Mouse (Mus musculus) intestine, embryonic 14.5 days (tissue): Measurements from ENCODE around the gene Car1. TPM values are rescaled to one million over a fixed set of nuclear protein-coding genes. Genes with fewer than 3 reads are reported as not detected.
"Not testable (repeated sequence)": the region's sequence is repeated elsewhere in the genome, so short reads cannot be mapped to it uniquely, and the experiment has no call there.

Source experiments
- ATAC-seq: fragments of 200-750 bp; cut with Nextera tagmentation; replicated peaks from 2 replicates; pipeline ENCODE4 v1.8.0; 2017; ENCODE audit warnings: low read depth, moderate number of reproducible peaks, moderate TSS enrichment, moderate library complexity; ENCODE audit not compliant: low FRiP score, low TSS enrichment
- DNase-seq: peaks from one replicate; pipeline ENCODE4 v3.0.0-alpha.2; 2018; ENCODE audit warnings: low spot score
- H3K27ac ChIP-seq: fragments of 300-500 bp; sonication (generic); 2 replicates; pipeline ENCODE4 v1.5.1; 2014; ENCODE audit warnings: low read depth, mild to moderate bottlenecking, control low read depth
- H3K27me3 ChIP-seq: fragments of 300-500 bp; sonication (generic); replicated peaks from 2 replicates; pipeline ENCODE4 v1.6.1; 2014; ENCODE audit warnings: low read length, control low read depth; ENCODE audit not compliant: control insufficient read depth, insufficient read depth
- H3K36me3 ChIP-seq: fragments of 300-500 bp; sonication (generic); 2 replicates; pipeline ENCODE4 v1.6.1; 2014; ENCODE audit warnings: low read length, control low read depth; ENCODE audit not compliant: control insufficient read depth, insufficient read depth
- H3K4me1 ChIP-seq: fragments of 300-500 bp; sonication (generic); replicated peaks from 2 replicates; pipeline ENCODE4 v1.6.1; 2014; ENCODE audit warnings: low read length, control low read depth, mixed read lengths; ENCODE audit not compliant: control insufficient read depth, insufficient read depth
- H3K4me2 ChIP-seq: fragments of 300-500 bp; sonication (generic); 2 replicates; pipeline ENCODE4 v1.6.1; 2014; ENCODE audit warnings: low read length
- H3K4me3 ChIP-seq: fragments of 300-500 bp; sonication (generic); 2 replicates; pipeline ENCODE4 v1.5.1; 2014; ENCODE audit warnings: low read depth, low read length, control low read depth, mixed read lengths
- H3K9ac ChIP-seq: fragments of 300-500 bp; sonication (generic); 2 replicates; pipeline ENCODE4 v1.6.1; 2014; ENCODE audit warnings: mild to moderate bottlenecking, low read length
- H3K9me3 ChIP-seq: fragments of 300-500 bp; sonication (generic); 2 replicates; pipeline ENCODE4 v1.6.1; 2016; ENCODE audit warnings: low read length, control low read depth; ENCODE audit not compliant: control insufficient read depth
- WGBS: fragments of 180-500 bp; shearing (Covaris S2); extraction: QIAGEN DNeasy Blood & Tissue Kit; methylation state at CpG from one replicate; pipeline ENCODE4 v1.1.7; 2014; 5-methylcytosine and 5-hydroxymethylcytosine counted together
- polyA plus RNA-seq: library from polyadenylated mRNA; unstranded; fragments of >200 nt; fragmentation: Nextera tagmentation; extraction: Ambion mirVana; gene quantifications from 2 replicates; pipeline ENCODE4 v1.2.1, GENCODE M21; 2014

Gene Car1
- polyA plus RNA-seq, 1 experiment from 2014 or later: not detected

DNA sequence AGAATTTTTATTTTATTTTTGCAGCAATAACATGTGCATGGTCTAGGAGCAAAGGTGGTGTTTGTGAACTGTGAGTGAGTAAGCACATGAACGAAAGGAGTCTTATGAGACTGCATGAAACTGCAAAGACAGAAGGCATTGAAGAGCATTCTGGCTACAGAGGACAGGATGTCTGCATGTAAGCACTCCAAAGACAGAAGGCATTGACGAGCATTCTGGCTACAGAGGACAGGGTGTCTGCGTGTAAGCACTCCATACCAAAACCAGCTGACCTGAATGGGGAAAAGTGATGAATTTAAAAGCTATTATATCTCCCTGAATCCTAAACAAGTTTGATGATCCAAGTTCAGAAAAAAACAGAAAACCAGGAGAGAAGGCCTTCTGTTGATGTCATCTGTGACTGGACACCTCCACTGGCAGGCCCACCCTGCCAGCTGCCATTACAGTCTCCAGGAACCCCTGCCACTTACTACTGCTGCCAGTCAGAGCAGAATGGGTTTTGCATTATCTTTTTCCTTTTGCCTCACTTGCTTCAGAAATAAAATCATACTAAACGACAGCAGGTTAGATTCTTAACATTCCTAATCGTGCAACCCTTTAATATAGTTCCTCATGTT is 23.2 kb upstream of the Car1 start:
- ATAC-seq: no peak
- WGBS: 74% methylated on average over 5 of the region's 5 CpGs

GRCm38 (mm10) chr3:14828896-14829295 is 20.7 kb upstream of the Car1 start:
- no peak overlapping the region for H3K4me2 ChIP-seq
- no peak overlapping the region for H3K4me3 ChIP-seq
- no peaks in the 10 kb centered on the region for H3K36me3 ChIP-seq
- H3K4me1 ChIP-seq: no peaks in the 10 kb centered on the region
- H3K9me3 ChIP-seq: no peaks in the 10 kb centered on the region
- no peaks in the 10 kb centered on the region for H3K27me3 ChIP-seq
- ATAC-seq (no peak), DNase-seq (no peak)
- no peak overlapping the region for H3K9ac ChIP-seq
- no peak overlapping the region for H3K27ac ChIP-seq

More for the DNA sequence above, 23.2 kb upstream of the Car1 start:
- H3K36me3 ChIP-seq: no peaks in the 10 kb centered on the region
- no peak overlapping the region for H3K4me3 ChIP-seq
- H3K9me3 ChIP-seq: no peaks in the 10 kb centered on the region
- H3K9ac ChIP-seq: no peak overlapping the region
- no peaks in the 10 kb centered on the region for H3K27me3 ChIP-seq
- no peak overlapping the region for H3K27ac ChIP-seq
- no peaks in the 10 kb centered on the region for H3K4me1 ChIP-seq
- DNase-seq: no peak
- H3K4me2 ChIP-seq: no peak overlapping the region

GRCm38 (mm10) chr3:14819844-14820504 is 11.8 kb upstream of the Car1 start:
- Histone ChIP-seq H3K4me1 (no peaks in the 10 kb centered on the region), H3K9me3 (no peaks in the 10 kb centered on the region)
- 76% methylated on average over 1 of the region's 1 CpGs for WGBS

DNA sequence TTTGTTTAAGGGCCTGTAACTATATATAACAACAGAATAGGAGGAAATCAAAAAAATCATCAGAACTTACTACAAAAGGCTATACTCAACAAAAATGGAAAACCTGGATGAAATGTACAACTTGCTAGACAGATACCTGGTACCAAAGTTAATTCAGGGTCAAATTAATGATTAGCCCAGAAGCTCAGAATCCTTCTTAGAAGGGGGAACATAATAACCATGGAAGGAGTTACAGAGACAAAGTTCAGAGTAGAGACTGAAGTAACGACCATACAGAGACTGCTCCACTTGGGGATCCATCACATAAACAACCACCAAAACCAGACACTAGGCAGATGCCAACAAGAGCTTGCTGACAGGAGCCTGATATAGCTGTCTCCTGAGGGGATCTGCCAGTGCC is 7.2 kb upstream of the Car1 start:
- not testable (repeated sequence) for DNase-seq, H3K27me3 ChIP-seq
- 45% methylated on average over 1 of the region's 1 CpGs for WGBS

More at GRCm38 (mm10) chr3:14819844-14820504, 11.8 kb upstream of the Car1 start:
- Histone ChIP-seq H3K9ac (no peak overlapping the region), H3K27ac (no peak overlapping the region), H3K27me3 (no peaks in the 10 kb centered on the region), H3K36me3 (no peaks in the 10 kb centered on the region), H3K4me2 (no peak overlapping the region), H3K4me3 (no peak overlapping the region)
- ATAC-seq (no peak), DNase-seq (no peak)

GRCm38 (mm10) chr3:14806702-14807101 is 1.5 kb downstream of the Car1 start:
- DNase-seq (no peak), ATAC-seq (no peak)
- Histone ChIP-seq H3K9ac (no peak overlapping the region), H3K4me3 (no peak overlapping the region), H3K36me3 (no peaks in the 10 kb centered on the region), H3K4me1 (no peaks in the 10 kb centered on the region), H3K27me3 (no peaks in the 10 kb centered on the region), H3K27ac (no peak overlapping the region), H3K9me3 (no peaks in the 10 kb centered on the region), H3K4me2 (no peak overlapping the region)

More for the DNA sequence above, 7.2 kb upstream of the Car1 start:
- not testable (repeated sequence) for H3K27ac ChIP-seq, H3K4me1 ChIP-seq, H3K9me3 ChIP-seq, H3K9ac ChIP-seq, H3K36me3 ChIP-seq, H3K4me3 ChIP-seq, ATAC-seq, H3K4me2 ChIP-seq

DNA sequence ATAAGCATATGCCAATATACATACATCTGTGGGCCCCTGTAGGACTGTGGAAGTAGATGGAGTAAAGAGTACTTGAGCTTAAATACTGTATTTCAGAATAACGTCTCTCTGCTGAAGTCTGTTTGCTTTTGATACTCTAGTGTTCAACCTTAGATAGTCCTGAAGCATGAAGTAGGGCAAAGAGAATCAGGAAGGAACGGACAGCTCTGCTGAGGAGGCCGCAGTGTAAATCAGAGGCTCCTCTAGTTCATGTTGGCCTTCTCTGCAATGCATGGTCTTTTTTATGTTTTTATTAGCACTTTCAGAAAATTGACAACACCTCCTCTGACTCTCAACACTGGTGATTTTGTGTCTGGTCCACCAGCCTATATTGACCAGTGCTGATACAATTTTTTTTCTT is 2.2 kb downstream of the Car1 start:
- Histone ChIP-seq H3K36me3 (no peaks in the 10 kb centered on the region), H3K4me2 (no peak overlapping the region), H3K9me3 (no peaks in the 10 kb centered on the region), H3K9ac (no peak overlapping the region), H3K27me3 (no peaks in the 10 kb centered on the region), H3K4me1 (no peaks in the 10 kb centered on the region), H3K27ac (no peak overlapping the region), H3K4me3 (no peak overlapping the region)
- DNase-seq (no peak), ATAC-seq (no peak)
- WGBS: 86% methylated on average over 3 of the region's 3 CpGs

DNA sequence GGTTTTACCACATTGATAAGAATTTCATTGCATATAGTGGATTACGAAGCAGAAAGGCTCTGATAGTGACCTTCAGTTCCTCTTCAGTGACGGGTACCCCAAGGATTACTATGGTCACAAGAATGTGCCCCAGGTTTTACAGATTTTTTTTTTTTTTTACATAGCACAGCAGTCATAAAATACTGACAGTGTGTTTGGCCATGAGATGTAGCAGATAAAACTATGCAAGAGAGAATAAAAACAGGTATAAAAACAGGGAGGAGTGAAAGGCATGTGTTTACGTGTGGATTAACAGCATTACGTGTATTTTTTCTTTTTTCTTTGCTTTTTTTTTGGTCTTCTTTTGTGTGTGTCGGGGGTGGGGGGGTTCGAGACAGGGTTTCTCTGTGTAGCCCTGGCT is 3.3 kb downstream of the Car1 start:
- no peak overlapping the region for H3K9ac ChIP-seq
- H3K4me1 ChIP-seq: no peaks in the 10 kb centered on the region
- 63% methylated on average over 6 of the region's 6 CpGs for WGBS
- ATAC-seq (no peak), DNase-seq (no peak)
- H3K27me3 ChIP-seq: no peaks in the 10 kb centered on the region
- no peaks in the 10 kb centered on the region for H3K36me3 ChIP-seq
- H3K4me3 ChIP-seq: no peak overlapping the region
- H3K4me2 ChIP-seq: no peak overlapping the region
- H3K27ac ChIP-seq: no peak overlapping the region
- H3K9me3 ChIP-seq: no peaks in the 10 kb centered on the region

DNA sequence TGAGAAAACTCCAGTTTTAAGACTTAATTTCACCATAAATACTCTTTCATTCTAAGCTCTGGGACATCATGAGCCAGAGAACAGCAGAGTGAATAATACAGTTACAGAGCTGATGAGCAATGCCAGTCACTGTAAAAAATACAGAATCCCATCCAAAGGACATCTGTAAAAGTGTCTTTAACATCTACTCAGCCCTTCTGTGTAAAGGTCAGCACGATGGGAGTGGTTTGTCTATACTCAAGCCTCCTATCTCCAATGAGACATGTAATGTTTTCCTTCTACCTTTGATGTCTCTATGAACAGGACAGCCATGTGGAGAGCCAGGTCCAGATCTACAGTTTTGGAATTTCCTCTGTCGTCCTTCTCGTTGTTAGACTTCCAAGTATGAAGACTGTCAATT is 11.1 kb downstream of the Car1 start:
- DNase-seq (no peak), ATAC-seq (no peak)
- 82% methylated on average over 3 of the region's 3 CpGs for WGBS
- Histone ChIP-seq H3K4me1 (no peaks in the 10 kb centered on the region), H3K36me3 (no peaks in the 10 kb centered on the region), H3K27me3 (no peaks in the 10 kb centered on the region), H3K9ac (no peak overlapping the region), H3K4me3 (no peak overlapping the region), H3K9me3 (no peaks in the 10 kb centered on the region), H3K4me2 (no peak overlapping the region), H3K27ac (no peak overlapping the region)
